Mouse (Mus musculus) cerebellum, adult 2 months (tissue): ENCODE results near the gene Cysltr2. TPM values are rescaled to one million over a fixed set of nuclear protein-coding genes. Genes with fewer than 3 reads are reported as not detected.
A peak's percentile ranks its signal among the peaks of the same experiment; 100 is the strongest.

ENCODE experiments used
- DNase-seq, 2 experiments: peaks; one replicate each; pipeline ENCODE4 v3.0.0; 2021
- H3K27ac ChIP-seq: fragments of 200-500 bp; 2 replicates; pipeline ENCODE4 v1.5.1; 2012; ENCODE audit warnings: low read length, control low read depth, inconsistent platforms; ENCODE audit not compliant: insufficient read depth
- H3K27me3 ChIP-seq: fragments of 200-500 bp; 2 replicates; pipeline ENCODE4 v1.6.1; 2012; ENCODE audit warnings: inconsistent platforms, mild to moderate bottlenecking, low read length, moderate library complexity; ENCODE audit not compliant: control insufficient read depth, insufficient read depth
- H3K4me1 ChIP-seq: fragments of 200-500 bp; 2 replicates; pipeline ENCODE4 v1.6.1; 2011; ENCODE audit warnings: low read length; ENCODE audit not compliant: control insufficient read depth, insufficient read depth
- H3K4me3 ChIP-seq: fragments of 200-500 bp; replicated peaks from 2 replicates; pipeline ENCODE3; 2011; ENCODE audit warnings: mild to moderate bottlenecking, low read depth, low read length, control low read depth; ENCODE audit not compliant: insufficient read depth
- CTCF ChIP-seq: fragments of 200-500 bp; IDR thresholded peaks from 2 replicates; pipeline ENCODE4 v1.5.1; 2011; ENCODE audit warnings: low read depth, mild to moderate bottlenecking, control low read depth, low read length, moderate library complexity, borderline replicate concordance; ENCODE audit not compliant: insufficient read depth
- POLR2A ChIP-seq: fragments of 200-500 bp; IDR thresholded peaks from 2 replicates; pipeline ENCODE4 v1.6.1; 2011; ENCODE audit warnings: low read length, control low read depth, borderline replicate concordance; ENCODE audit not compliant: insufficient read depth
- WGBS: fragments of 180-500 bp; shearing (Covaris S2); methylation state at CpG from one replicate; pipeline ENCODE4 v1.1.7; 2018; 5-methylcytosine and 5-hydroxymethylcytosine counted together
- polyA plus RNA-seq: library from polyadenylated mRNA; depleted of rRNA; stranded (reverse); fragments of >200 nt; gene quantifications from 2 replicates; pipeline ENCODE4 v1.2.3, GENCODE M21; 2012; rRNA removed

Cysltr2 gene
- polyA plus RNA-seq, 1 experiment: 1.4 TPM

GRCm38 (mm10) chr14:72982981-72983436, 65.9 kb downstream of the Cysltr2 start:
- Histone ChIP-seq H3K4me3 (peak overlapping the region; percentile 7), H3K4me1 (no peaks in the 10 kb centered on the region), H3K27ac (no peak overlapping the region), H3K27me3 (no peaks in the 10 kb centered on the region)
- TF ChIP-seq CTCF (no peak), POLR2A (no peak)
- 32% methylated on average over 12 of the region's 12 CpGs for WGBS
- no peak for DNase-seq

DNA sequence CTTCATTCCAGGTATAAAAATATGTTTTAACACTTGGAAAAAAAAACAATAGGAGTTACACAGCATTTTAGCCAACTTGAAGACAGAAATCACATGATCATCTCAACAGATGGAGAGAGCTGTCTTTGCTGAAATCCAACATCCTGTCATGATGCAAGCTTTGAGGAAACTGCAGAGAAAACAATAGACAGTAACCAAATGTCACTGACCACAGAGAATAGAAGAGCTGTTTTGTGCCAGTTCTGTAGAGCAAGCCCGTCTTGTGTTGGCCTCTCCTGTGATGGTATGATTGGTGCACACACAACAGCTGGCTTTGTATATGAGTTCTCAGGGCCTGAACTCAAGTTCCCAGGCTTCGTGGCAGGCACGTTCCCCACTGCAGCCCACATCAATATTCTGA, 68.2 kb downstream of the Cysltr2 start:
- Histone ChIP-seq H3K27me3 (no peaks in the 10 kb centered on the region), H3K4me1 (no peaks in the 10 kb centered on the region), H3K27ac (no peak overlapping the region), H3K4me3 (no peak overlapping the region)
- TF ChIP-seq POLR2A: no peak
- no peak for TF ChIP-seq CTCF
- no peak for DNase-seq
- 41% methylated on average over 3 of the region's 3 CpGs for WGBS

GRCm38 (mm10) chr14:72980106-72980505, 68.8 kb downstream of the Cysltr2 start:
- DNase-seq: no peak
- TF ChIP-seq POLR2A: no peak
- no peak for TF ChIP-seq CTCF
- H3K4me3 ChIP-seq: no peak overlapping the region
- no peak overlapping the region for H3K27ac ChIP-seq
- H3K27me3 ChIP-seq: no peaks in the 10 kb centered on the region
- WGBS: 97% methylated on average over 29 of the region's 29 CpGs
- H3K4me1 ChIP-seq: no peaks in the 10 kb centered on the region

- H3K27ac ChIP-seq: no peak overlapping the region
- no peaks in the 10 kb centered on the region for H3K4me1 ChIP-seq
- TF ChIP-seq POLR2A (no peak), CTCF (no peak)
- no peak overlapping the region for H3K4me3 ChIP-seq
- 23% methylated on average over 2 of the region's 2 CpGs for WGBS
- no peak for DNase-seq
- no peaks in the 10 kb centered on the region for H3K27me3 ChIP-seq
These were observed 72.8 kb downstream of the Cysltr2 start for GRCm38 (mm10) chr14:72976111-72976510.

Other genes starting within 250 kb of the Cysltr2 start
- 27.0 and 30.2 TPM in 2 replicates for gene Rcbtb2, start 73.9 kb upstream of the Cysltr2 start, polyA plus RNA-seq
- gene Lpar6, start 188.8 kb upstream of the Cysltr2 start, polyA plus RNA-seq: 2.4 and 2.7 TPM in 2 replicates